Mouse (Mus musculus) gonadal fat pad, adult 2 months (tissue): ENCODE results near the gene Sorcs2. TPM values are rescaled to one million over a fixed set of nuclear protein-coding genes. Genes with fewer than 3 reads are reported as not detected.
A peak's percentile ranks its signal among the peaks of the same experiment; 100 is the strongest.

Source experiments
- DNase-seq: peaks from one replicate; pipeline ENCODE4 v3.0.0-alpha.2; 2012; ENCODE audit warnings: low read depth
- polyA plus RNA-seq: library from polyadenylated mRNA; depleted of rRNA; stranded (reverse); fragments of >200 nt; gene quantifications from 2 replicates; pipeline ENCODE4 v1.2.3, GENCODE M21; 2012

Gene Sorcs2
- polyA plus RNA-seq, 1 experiment, result 11.5 TPM

DNA sequence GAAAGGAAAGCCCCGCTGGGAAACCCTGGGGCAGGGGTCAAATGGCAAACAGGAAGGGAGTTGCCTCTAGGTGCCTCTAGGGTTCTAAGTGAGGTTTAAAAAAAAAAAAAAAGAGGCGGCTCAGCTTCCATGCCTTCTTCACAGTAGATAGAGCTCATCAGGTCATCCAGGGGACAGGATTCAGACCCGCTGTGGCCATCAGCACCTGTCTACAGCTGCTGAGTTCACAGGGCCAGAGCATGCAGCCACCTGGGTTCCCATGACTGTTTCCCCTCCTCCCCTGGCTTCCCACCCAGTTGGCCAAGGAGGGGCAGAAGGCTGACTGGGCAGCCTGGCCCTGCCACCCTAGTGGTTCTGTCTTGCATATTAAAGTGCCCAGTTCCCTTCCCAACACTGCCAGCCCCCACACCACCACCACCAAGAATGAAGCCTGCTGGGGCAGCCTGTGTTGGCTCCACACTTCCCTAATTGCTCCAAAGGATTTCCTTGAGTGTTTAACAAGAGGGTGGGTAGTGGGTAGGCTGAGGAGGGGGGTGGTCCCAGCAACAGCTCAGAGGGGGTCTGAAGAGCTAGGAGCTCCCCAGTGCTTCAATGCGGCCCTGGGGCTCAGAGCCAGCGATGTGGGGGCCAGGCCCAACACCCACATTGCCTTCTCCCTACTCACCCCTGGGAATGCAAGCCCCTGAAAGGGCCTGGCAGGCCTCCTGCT, 38.2 kb downstream of the Sorcs2 start:
- no peak for DNase-seq

DNA sequence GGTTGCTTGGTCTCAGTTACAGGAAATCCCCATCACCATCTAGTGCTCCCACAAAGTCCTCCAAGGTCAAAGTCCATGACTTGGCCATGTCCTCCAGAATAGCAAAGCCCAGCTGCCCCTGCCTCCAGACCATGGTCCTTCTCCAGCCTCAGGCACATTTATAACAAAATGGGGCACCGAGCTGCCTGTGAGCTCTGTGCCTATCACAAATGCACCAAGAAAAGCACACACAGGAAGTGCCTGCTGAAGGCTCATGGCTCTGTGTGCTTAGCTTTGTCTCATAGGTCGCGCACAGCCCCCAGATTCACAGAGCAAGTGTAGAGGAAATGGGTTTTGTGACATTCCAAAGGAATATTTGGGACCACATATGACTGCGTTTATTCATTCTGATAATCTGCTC, 39.8 kb downstream of the Sorcs2 start:
- DNase-seq, result no peak

- peak; percentile 60 for DNase-seq
These were observed 41.3 kb downstream of the Sorcs2 start for GRCm38 (mm10) chr5:36356659-36357058.

- DNase-seq, result no peak
These were observed 42.3 kb downstream of the Sorcs2 start for GRCm38 (mm10) chr5:36355683-36356082.

- DNase-seq, result no peak
These were observed 44.3 kb downstream of the Sorcs2 start for GRCm38 (mm10) chr5:36353679-36354078.

GRCm38 (mm10) chr5:36353194-36353593, 44.7 kb downstream of the Sorcs2 start:
- DNase-seq, result no peak

DNA sequence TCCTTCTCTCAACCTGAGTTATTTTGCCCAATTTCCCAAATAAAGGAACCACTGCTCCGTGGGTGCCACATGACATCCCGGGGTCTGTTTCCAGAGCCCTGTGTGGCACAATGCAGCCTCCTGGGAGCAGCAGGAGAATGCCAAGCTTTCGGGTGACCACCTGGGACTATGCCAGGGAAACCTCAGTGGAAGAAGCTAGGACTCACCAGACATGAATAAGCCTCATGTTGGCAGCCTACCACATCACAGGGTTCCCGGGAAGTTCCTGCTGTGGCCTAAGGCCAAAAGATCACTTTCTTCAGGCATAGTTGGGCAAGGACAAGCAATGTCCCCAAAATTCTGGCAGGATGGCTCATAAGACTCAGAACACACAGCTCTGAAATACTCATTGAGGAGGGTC, 51.2 kb downstream of the Sorcs2 start:
- DNase-seq, result no peak

DNA sequence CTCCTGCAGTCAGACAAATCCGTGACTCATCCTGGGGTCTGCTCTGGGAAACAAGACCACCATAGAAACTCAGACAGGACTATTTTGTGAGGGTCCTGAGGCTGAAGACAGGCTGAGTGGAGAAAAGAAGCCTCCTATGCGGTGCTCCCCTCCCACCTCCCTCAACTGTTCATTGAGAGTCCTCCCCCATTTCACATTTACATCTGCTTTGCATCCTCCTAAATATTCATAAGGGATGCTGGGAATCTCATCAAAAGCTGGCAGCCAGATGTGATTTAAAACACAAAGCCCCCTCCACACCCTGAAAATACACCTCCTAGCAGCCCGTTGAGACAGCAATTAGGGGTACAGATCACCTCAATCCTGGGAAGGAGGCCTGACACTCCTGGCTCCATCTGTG, 58.7 kb downstream of the Sorcs2 start:
- no peak for DNase-seq

- no peak for DNase-seq
These were observed 61.7 kb downstream of the Sorcs2 start for GRCm38 (mm10) chr5:36336252-36336651.

DNA sequence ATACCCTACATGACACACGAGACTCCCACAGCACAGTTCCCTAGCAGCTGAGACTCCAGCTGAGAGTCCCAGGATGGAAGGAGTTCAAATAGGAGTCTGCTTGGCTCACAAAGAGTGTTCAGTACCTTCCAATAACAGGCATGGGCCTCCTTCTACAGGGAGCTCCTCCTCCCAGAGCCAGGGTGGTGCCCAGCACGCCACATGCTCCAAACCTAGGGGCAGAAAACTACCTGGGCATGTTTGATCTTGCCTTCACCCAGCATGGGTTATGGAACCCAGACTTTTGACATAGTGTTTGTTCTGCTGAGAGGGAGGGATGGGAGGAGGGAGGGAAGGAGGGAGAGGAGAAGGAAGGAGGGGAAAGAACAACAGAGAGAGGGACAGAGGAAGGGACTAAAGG, 62.3 kb downstream of the Sorcs2 start:
- peak; percentile 8 for DNase-seq

DNA sequence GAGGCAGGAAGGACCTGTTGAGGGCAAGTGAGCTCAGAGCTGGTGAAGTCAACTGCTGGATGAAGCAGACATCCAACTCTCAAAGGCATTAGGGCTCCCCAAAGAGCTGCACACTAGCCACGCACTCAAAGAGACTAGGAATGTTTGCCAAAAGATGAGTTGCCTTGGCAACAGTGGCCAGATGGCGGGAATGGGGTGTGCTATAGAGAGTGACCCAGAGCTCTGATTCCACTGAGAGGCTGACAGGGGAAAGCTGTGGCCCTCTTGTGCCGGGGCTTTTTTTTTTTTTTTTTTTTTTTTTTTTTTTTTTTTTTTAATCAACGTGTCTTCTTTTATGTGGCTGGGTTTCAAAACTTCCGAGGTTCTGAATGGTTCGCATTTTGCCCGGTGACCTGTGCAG, 63.7 kb downstream of the Sorcs2 start:
- DNase-seq, result no peak

GRCm38 (mm10) chr5:36330472-36331155, 67.3 kb downstream of the Sorcs2 start:
- no peak for DNase-seq

DNA sequence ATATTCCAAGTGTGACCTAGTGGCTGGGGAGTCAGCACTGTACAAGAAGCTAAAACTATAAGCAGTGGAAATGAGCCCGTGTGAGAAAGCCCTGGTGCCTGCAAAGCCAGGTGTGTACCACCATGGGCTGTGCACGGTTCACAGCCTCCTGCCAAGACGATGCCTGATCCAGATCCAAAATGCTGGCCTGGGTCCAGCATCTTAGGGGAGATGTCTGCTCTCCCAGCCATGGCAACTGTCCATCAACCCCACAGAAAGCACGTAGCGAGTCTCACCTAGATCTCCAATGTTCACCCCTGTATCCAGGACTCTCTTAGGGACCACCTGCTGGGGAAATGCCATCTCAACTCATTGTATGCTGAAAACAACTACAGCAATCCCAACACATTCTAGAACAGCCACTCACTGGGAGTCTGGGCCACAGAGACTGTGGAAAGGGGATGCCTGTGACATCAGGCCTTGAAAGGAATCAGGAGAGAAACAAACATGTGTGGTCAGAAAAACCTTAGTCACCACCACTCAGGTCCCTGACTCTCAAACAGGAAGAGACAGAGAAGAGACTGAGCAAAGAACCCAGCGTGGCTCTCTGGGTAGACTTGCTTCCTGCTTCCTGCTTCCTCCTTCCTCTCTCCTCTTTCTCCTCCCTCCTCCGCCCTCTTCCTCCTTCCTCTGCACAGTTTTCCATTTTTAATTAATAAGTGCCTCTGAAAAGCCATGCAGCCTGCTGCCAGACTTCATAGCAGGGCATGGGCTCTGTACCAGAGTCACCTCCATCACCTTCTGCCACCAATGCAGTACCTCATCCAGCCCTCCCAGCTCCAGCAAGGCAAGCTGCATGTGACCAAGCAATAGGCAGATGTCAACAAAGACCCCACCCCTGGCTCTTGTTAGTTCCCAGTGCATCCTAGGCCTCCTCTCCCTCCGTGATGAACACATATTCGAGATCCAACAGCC, 71.6 kb downstream of the Sorcs2 start:
- no peak for DNase-seq

DNA sequence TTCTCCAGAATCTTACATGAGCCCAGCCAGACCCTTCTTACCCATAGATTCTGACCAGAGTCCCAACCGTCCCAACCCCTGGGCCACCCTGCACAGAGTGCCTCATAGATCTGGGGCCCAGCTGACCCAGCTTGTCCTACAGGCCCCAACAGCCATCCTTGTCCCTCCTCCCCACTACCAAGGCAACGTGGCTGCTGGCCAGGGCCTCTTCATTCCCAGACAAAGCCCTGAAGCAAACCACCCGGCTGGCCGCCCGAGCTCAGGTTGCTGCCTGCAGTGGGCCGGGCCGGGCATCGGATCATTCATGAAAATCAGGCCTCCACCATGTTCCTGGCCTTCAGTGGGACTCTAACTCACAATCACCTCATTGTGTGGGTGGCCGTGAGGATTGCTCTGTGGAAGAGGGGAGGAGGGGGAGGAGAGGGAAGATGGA, 73.8 kb downstream of the Sorcs2 start:
- no peak for DNase-seq

DNA sequence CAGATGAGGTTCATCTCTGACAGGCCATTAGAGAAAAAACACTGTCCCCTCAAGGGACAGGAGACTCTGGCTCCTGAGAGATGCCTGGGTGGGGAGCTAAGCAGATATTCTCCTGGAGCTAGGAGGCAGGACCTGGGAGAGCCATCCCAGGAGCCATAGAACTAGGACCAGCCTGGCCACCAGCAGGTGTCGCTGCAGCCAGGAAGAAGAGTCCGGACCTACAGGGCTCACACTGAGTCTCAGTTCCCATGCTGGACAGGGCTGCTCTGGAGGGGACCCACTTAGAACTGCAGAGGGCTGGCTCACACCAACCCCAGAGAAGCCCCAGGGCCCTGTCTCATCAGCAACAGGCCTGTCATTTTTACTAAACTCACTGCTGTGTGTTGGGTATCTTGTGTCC, 74.4 kb downstream of the Sorcs2 start:
- DNase-seq, result no peak

- DNase-seq, result no peak
These were observed 76.4 kb downstream of the Sorcs2 start for GRCm38 (mm10) chr5:36321581-36321980.

DNA sequence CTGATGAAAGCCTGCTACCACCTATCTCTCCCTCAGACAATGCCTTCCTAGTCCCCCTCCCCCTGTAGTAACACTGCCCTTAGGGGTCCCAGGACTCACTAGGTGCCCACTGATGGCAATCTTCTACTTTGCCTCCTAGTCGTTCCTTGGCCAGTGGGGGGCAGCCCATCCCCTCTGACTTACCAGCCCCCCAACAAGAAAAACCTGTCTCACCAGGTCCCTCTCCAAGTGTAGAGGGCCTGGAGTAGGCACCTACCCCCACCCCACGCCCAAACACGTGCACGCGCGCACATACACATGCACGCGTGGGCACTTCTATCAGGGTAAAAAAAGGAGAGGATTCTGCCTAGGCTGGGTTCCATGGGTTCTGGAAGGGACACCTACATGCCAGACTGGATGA, 77.3 kb downstream of the Sorcs2 start:
- no peak for DNase-seq

DNA sequence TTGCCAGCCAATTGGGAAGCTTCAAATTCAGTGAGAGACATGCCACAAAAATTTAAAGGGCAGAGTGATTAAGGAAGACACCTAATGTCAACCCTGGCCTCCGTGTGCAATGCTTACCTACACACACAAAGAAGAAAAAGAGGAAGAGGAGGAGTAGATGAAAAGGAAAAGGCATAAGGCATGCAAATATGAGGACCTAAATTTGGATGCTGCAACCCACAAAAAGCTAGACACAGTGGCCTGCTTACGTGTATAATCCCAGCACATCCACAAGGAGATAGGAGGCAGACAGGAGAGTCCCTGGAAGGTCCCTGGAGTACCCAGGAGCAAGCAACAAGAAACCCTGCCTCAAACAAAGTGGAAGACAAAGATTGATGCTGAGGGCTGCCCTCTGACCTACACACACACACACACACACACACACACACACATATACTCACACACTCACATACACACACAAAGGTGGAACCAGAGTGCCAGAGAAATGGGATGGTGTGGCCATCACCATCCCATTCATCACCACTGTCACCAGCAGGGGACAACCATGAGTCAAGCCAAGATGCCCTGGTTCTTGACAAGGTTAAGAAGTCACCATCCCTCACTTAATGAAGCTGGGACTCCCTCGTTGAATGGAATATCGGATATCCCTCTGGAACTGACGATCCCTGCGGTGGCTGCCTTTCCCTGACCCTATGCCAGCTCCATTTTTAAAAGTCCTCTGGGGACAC, 80.1 kb downstream of the Sorcs2 start:
- no peak for DNase-seq

DNA sequence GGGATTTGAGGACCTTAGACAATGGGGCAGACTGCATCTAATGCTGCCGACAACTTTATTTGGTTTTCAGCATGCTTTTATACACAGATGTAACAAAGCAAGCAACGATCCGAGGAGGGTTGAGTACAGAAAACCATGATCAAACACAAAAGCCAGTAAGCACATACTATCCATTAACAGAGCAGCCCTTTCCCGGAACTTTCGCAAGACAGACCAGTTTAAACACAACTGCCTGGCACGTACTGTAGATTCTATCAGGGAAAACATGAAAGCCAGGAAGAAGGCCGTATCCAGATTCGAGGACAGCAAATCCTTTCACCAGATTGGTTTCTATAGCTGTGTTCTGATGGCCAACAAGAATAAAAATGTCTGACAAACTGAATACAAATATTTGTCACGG, 82.8 kb downstream of the Sorcs2 start:
- DNase-seq, result peak; percentile 62

DNA sequence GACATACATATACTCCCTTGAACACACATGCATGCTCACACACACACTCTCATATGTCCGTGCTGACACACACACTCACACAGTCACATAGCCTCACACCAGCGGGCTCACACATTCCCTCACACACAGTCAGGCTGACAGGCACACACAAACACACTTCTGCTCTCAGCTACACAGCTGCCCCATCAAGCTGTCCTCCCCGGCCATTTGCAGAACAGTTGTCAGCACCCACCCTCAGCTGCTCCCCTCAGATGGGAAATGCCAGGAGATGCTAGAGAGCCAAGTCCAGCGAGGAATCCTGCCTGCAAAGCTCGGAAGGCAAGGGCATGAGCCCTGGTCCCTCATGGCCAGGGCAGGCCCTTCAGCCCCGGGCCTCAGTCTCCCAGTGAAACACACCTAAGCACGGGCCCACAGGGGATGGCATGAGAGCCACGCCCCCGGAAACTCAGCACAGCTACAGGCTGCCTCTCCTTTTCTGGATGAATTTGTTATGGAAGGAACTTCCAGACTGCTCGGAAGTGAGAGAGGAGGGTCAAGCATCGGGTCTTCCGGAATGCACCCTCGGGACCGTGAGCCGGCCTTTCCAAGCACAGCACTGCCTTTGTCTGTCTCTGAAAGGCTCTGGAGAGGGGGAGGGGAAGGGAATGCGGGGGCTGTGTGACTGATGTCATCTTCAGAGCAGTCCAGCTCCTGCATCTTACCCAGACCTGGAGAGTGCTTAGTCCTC, 84.4 kb downstream of the Sorcs2 start:
- no peak for DNase-seq

GRCm38 (mm10) chr5:36312926-36313325, 85.0 kb downstream of the Sorcs2 start:
- DNase-seq, result no peak
